Mouse (Mus musculus): ENCODE data around the gene Bcdin3d.
"Not testable (repeated sequence)": the region's sequence is repeated elsewhere in the genome, so short reads cannot be mapped to it uniquely, and the experiment has no call there.

Bcdin3d gene

GRCm38 (mm10) chr15:99454585-99455279 is 19.8 kb downstream of the Bcdin3d start:
- Histone ChIP-seq H3K27me3 (ENCODE audit: insufficient read depth, low read length) (no peaks in the 10 kb centered on the region), H3K4me1 (replicated peaks; ENCODE audit: low read depth, low read length) (peaks cover 64% of the 10 kb centered on the region), H3K36me3 (ENCODE audit: insufficient read depth, low read length) (peaks cover 33% of the 10 kb centered on the region), H3K4me3 (replicated peaks; ENCODE audit: low read length) (no peak overlapping the region), H3K9me3 (ENCODE audit: low read length) (no peaks in the 10 kb centered on the region)
- no peak for TF ChIP-seq NANOG (IDR thresholded peaks at IDR 0.05; ENCODE audit: borderline replicate concordance, low read length)
- no peak for TF ChIP-seq CTCF (conservative IDR thresholded peaks at IDR 0.05; ENCODE audit: low read length)
- TF ChIP-seq POU5F1 (IDR thresholded peaks at IDR 0.05; ENCODE audit: borderline replicate concordance, low read length), result no peak

GRCm38 (mm10) chr15:99453153-99453900 is 21.2 kb downstream of the Bcdin3d start:
- H3K4me3 ChIP-seq (replicated peaks; ENCODE audit: low read length), result no peak overlapping the region
- no peaks in the 10 kb centered on the region for H3K9me3 ChIP-seq (ENCODE audit: low read length)
- TF ChIP-seq POU5F1 (IDR thresholded peaks at IDR 0.05; ENCODE audit: borderline replicate concordance, low read length) (no peak), CTCF (conservative IDR thresholded peaks at IDR 0.05; ENCODE audit: low read length) (no peak), NANOG (IDR thresholded peaks at IDR 0.05; ENCODE audit: borderline replicate concordance, low read length) (no peak)
- H3K4me1 ChIP-seq (replicated peaks; ENCODE audit: low read depth, low read length), result peaks cover 70% of the 10 kb centered on the region
- H3K36me3 ChIP-seq (ENCODE audit: insufficient read depth, low read length), result peaks cover 41% of the 10 kb centered on the region
- no peaks in the 10 kb centered on the region for H3K27me3 ChIP-seq (ENCODE audit: insufficient read depth, low read length)

- peaks cover 46% of the 10 kb centered on the region for H3K36me3 ChIP-seq (ENCODE audit: insufficient read depth, low read length)
- no peaks in the 10 kb centered on the region for H3K9me3 ChIP-seq (ENCODE audit: low read length)
- no peaks in the 10 kb centered on the region for H3K27me3 ChIP-seq (ENCODE audit: insufficient read depth, low read length)
- TF ChIP-seq POU5F1 (IDR thresholded peaks at IDR 0.05; ENCODE audit: borderline replicate concordance, low read length), result no peak
- no peak for TF ChIP-seq NANOG (IDR thresholded peaks at IDR 0.05; ENCODE audit: borderline replicate concordance, low read length)
- TF ChIP-seq CTCF (conservative IDR thresholded peaks at IDR 0.05; ENCODE audit: low read length), result no peak
- no peak overlapping the region for H3K4me3 ChIP-seq (replicated peaks; ENCODE audit: low read length)
- H3K4me1 ChIP-seq (replicated peaks; ENCODE audit: low read depth, low read length), result peaks cover 50% of the 10 kb centered on the region
These were observed 24.7 kb downstream of the Bcdin3d start for GRCm38 (mm10) chr15:99449751-99450280.

- H3K36me3 ChIP-seq (ENCODE audit: insufficient read depth, low read length), result peaks cover 45% of the 10 kb centered on the region
- no peaks in the 10 kb centered on the region for H3K27me3 ChIP-seq (ENCODE audit: insufficient read depth, low read length)
- peaks cover 44% of the 10 kb centered on the region for H3K4me1 ChIP-seq (replicated peaks; ENCODE audit: low read depth, low read length)
- TF ChIP-seq CTCF (conservative IDR thresholded peaks at IDR 0.05; ENCODE audit: low read length) (no peak), NANOG (IDR thresholded peaks at IDR 0.05; ENCODE audit: borderline replicate concordance, low read length) (no peak)
- no peaks in the 10 kb centered on the region for H3K9me3 ChIP-seq (ENCODE audit: low read length)
- H3K4me3 ChIP-seq (replicated peaks; ENCODE audit: low read length), result no peak overlapping the region
These were observed 25.3 kb downstream of the Bcdin3d start for GRCm38 (mm10) chr15:99449131-99449750.

- H3K27me3 ChIP-seq (ENCODE audit: insufficient read depth, low read length); H3K9me3 ChIP-seq (ENCODE audit: low read length); H3K4me3 ChIP-seq (replicated peaks; ENCODE audit: low read length): not testable (repeated sequence)
- Histone ChIP-seq H3K36me3 (ENCODE audit: insufficient read depth, low read length) (peaks cover 37% of the 10 kb centered on the region), H3K4me1 (replicated peaks; ENCODE audit: low read depth, low read length) (peaks cover 23% of the 10 kb centered on the region)
These were observed 28.4 kb downstream of the Bcdin3d start for GRCm38 (mm10) chr15:99446136-99446535.

DNA sequence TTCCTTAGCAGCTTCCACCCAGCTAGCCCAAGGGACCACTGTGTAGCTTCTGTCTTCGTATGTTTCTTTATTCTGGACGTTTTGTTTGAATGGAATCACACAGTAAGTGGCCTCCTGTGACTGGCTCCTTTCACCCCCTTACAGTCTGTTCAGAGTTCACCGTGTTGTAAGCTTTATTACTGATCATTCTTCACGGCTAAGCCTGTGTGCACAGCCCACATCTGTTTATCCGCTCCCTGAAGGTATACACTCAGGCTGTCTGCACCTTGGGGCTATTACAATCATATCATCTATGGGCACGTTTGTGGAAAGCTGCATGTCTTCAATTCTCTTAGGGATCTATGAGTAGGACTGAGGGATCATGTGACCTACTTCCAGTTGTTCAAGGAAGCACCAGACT is 29.0 kb downstream of the Bcdin3d start:
- H3K4me1 ChIP-seq (replicated peaks; ENCODE audit: low read depth, low read length), result peaks cover 29% of the 10 kb centered on the region
- TF ChIP-seq CTCF (conservative IDR thresholded peaks at IDR 0.05; ENCODE audit: low read length) (no peak), NANOG (IDR thresholded peaks at IDR 0.05; ENCODE audit: borderline replicate concordance, low read length) (no peak), POU5F1 (IDR thresholded peaks at IDR 0.05; ENCODE audit: borderline replicate concordance, low read length) (no peak)
- no peak overlapping the region for H3K4me3 ChIP-seq (replicated peaks; ENCODE audit: low read length)
- peaks cover 34% of the 10 kb centered on the region for H3K36me3 ChIP-seq (ENCODE audit: insufficient read depth, low read length)
- no peaks in the 10 kb centered on the region for H3K9me3 ChIP-seq (ENCODE audit: low read length)
- H3K27me3 ChIP-seq (ENCODE audit: insufficient read depth, low read length), result no peaks in the 10 kb centered on the region

DNA sequence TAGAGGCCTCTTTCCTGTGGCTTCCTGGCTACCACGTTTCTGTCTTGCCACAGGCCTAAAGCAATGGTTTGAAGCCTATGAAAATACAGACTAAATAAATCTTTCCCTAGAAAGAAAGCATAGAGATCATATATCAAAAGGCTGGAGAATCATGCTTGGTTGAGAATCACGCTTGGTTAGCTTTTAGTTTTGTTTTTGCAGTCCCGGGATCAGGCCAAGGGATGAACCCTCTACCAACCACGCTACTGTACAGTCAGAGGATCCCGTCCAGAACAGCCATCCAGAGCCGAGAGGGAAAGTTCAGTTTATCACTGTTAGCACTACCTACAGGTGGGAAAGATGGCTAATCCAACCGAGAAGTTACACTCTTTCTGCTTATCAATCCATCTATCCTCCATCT is 32.2 kb downstream of the Bcdin3d start:
- Histone ChIP-seq H3K4me1 (replicated peaks; ENCODE audit: low read depth, low read length) (peaks cover 32% of the 10 kb centered on the region), H3K4me3 (replicated peaks; ENCODE audit: low read length) (no peak overlapping the region), H3K36me3 (ENCODE audit: insufficient read depth, low read length) (peaks cover 24% of the 10 kb centered on the region), H3K27me3 (ENCODE audit: insufficient read depth, low read length) (no peaks in the 10 kb centered on the region), H3K9me3 (ENCODE audit: low read length) (no peaks in the 10 kb centered on the region)
- TF ChIP-seq CTCF (conservative IDR thresholded peaks at IDR 0.05; ENCODE audit: low read length), result no peak
- no peak for TF ChIP-seq NANOG (IDR thresholded peaks at IDR 0.05; ENCODE audit: borderline replicate concordance, low read length)
- no peak for TF ChIP-seq POU5F1 (IDR thresholded peaks at IDR 0.05; ENCODE audit: borderline replicate concordance, low read length)

- no peaks in the 10 kb centered on the region for H3K9me3 ChIP-seq (ENCODE audit: low read length)
- no peaks in the 10 kb centered on the region for H3K27me3 ChIP-seq (ENCODE audit: insufficient read depth, low read length)
- H3K4me1 ChIP-seq (replicated peaks; ENCODE audit: low read depth, low read length), result peaks cover 44% of the 10 kb centered on the region
- peaks cover 23% of the 10 kb centered on the region for H3K36me3 ChIP-seq (ENCODE audit: insufficient read depth, low read length)
- no peak overlapping the region for H3K4me3 ChIP-seq (replicated peaks; ENCODE audit: low read length)
- no peak for TF ChIP-seq CTCF (conservative IDR thresholded peaks at IDR 0.05; ENCODE audit: low read length)
- TF ChIP-seq POU5F1 (IDR thresholded peaks at IDR 0.05; ENCODE audit: borderline replicate concordance, low read length), result no peak
- TF ChIP-seq NANOG (IDR thresholded peaks at IDR 0.05; ENCODE audit: borderline replicate concordance, low read length), result no peak
These were observed 33.6 kb downstream of the Bcdin3d start for GRCm38 (mm10) chr15:99440816-99441457.

Measured in E14TG2a.4 (cell line).